Mouse (Mus musculus) testis, adult 2 months (tissue): Measurements from ENCODE around the gene Cass4. TPM values are rescaled to one million over a fixed set of nuclear protein-coding genes. Genes with fewer than 3 reads are reported as not detected.

Experiments used
- H3K27ac ChIP-seq: fragments of 200-500 bp; 2 replicates; pipeline ENCODE4 v1.5.1; 2012; ENCODE audit warnings: low read depth, low read length; ENCODE audit not compliant: control insufficient read depth, insufficient read depth
- H3K27me3 ChIP-seq: fragments of 200-500 bp; 2 replicates; pipeline ENCODE4 v1.6.1; 2012; ENCODE audit warnings: mild to moderate bottlenecking, low read length, moderate library complexity; ENCODE audit not compliant: control insufficient read depth, insufficient read depth
- H3K36me3 ChIP-seq: fragments of 200-500 bp; 2 replicates; pipeline ENCODE4 v1.6.1; 2012; ENCODE audit warnings: mild to moderate bottlenecking, low read length; ENCODE audit not compliant: control insufficient read depth, insufficient read depth
- H3K4me1 ChIP-seq: fragments of 200-500 bp; 2 replicates; pipeline ENCODE4 v1.6.1; 2012; ENCODE audit warnings: low read length; ENCODE audit not compliant: control insufficient read depth, insufficient read depth
- H3K4me3 ChIP-seq: fragments of 200-500 bp; 2 replicates; pipeline ENCODE4 v1.5.1; 2012; ENCODE audit warnings: low read depth, mild to moderate bottlenecking, low read length, moderate library complexity, mixed read lengths; ENCODE audit not compliant: control insufficient read depth
- CTCF ChIP-seq: fragments of 200-500 bp; IDR thresholded peaks from 2 replicates; pipeline ENCODE4 v1.5.1; 2012; ENCODE audit warnings: low read depth, mild to moderate bottlenecking, inconsistent platforms, low read length, moderate library complexity; ENCODE audit not compliant: control insufficient read depth, insufficient read depth, insufficient replicate concordance
- POLR2A ChIP-seq: fragments of 200-500 bp; IDR thresholded peaks from 2 replicates; pipeline ENCODE4 v1.6.1; 2012; ENCODE audit warnings: low read depth, mild to moderate bottlenecking, inconsistent platforms, low read length, moderate library complexity; ENCODE audit not compliant: control insufficient read depth
- polyA plus RNA-seq: library from polyadenylated mRNA; depleted of rRNA; stranded (reverse); fragments of >200 nt; gene quantifications from 2 replicates; pipeline ENCODE4 v1.2.3, GENCODE M21; 2012; rRNA removed

The Cass4 gene
- polyA plus RNA-seq, 1 experiment: 0.31 TPM

GRCm38 (mm10) chr2:172480296-172480695, 86.7 kb downstream of the Cass4 start:
- Histone ChIP-seq H3K36me3 (no peaks in the 10 kb centered on the region), H3K27ac (no peak overlapping the region), H3K4me3 (no peak overlapping the region), H3K27me3 (no peaks in the 10 kb centered on the region), H3K4me1 (no peaks in the 10 kb centered on the region; the same call in 1 of the 2 replicates)
- TF ChIP-seq POLR2A: no peak
- TF ChIP-seq CTCF: no peak

DNA sequence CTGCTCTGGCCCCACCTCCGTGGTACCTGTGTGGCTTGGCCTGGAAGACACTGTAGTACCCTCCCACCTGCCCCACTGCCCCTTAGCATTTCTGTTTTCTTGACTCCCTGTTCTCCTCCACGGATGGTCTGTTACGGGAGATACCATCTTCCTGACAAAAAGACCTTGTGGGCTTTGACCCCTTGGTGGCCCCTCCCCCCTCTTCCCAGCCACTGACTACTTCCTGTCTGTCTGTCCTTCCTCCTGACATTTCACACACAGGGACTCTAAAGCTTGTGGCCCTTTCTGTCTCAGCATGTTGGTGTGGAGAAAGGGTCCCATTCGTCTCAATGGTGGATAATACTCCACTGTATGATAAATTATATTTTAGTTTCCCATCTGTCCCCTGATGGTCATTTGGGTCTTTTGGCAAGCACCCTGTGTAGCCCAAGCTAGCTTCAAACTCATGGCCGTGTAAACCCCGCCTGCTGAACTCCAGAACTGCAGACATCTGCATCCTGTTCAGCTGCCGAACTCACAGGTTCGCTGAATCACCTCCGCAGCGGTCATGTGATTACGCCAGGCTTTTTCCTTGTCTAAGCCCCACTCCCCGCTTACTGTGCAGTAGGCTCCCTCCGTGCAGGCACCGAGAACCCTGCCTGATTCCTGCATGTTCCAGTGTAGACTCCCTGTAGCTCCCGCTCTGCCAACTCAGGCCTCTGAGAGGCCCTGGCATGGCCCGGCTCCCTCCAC, 88.2 kb downstream of the Cass4 start:
- Histone ChIP-seq H3K4me3 (no peak overlapping the region), H3K27me3 (no peaks in the 10 kb centered on the region), H3K27ac (no peak overlapping the region), H3K4me1 (no peaks in the 10 kb centered on the region), H3K36me3 (no peaks in the 10 kb centered on the region)
- no peak for TF ChIP-seq CTCF
- TF ChIP-seq POLR2A: no peak

Other genes starting within 250 kb of the Cass4 start
- gene Mc3r, start 145.3 kb upstream of the Cass4 start, polyA plus RNA-seq: not detected in 2 replicates
- gene Fam210b, start 48.2 kb upstream of the Cass4 start, polyA plus RNA-seq: 6.8 and 7.9 TPM in 2 replicates
- gene Aurka, start 23.3 kb upstream of the Cass4 start, polyA plus RNA-seq: 74.5 and 87.6 TPM in 2 replicates
- 158 and 175 TPM in 2 replicates for gene Cstf1, start 23.1 kb upstream of the Cass4 start, polyA plus RNA-seq
- gene Rtf2, start 46.8 kb downstream of the Cass4 start, polyA plus RNA-seq: 21.9 and 22.3 TPM in 2 replicates
- gene Gcnt7, start 64.8 kb downstream of the Cass4 start, polyA plus RNA-seq: 0.07 and 0.11 TPM in 2 replicates
- gene Fam209, start 78.7 kb downstream of the Cass4 start, polyA plus RNA-seq: 376 and 416 TPM in 2 replicates
- gene Tfap2c, start 155.8 kb downstream of the Cass4 start, polyA plus RNA-seq: 0.11 and 0.23 TPM in 2 replicates